In genomic region chr10:3835616-3836015, GRCm38 (mm10) we compare ENCODE assay signal across 10 mouse cellular contexts.
DNase-seq lines count a peak whose midpoint lies in the region; ATAC-seq and TF ChIP-seq lines count a peak whose summit lies in the region.
"Had no signal": no experiment of that assay in that cellular context is flagged by ENCODE, and none has a peak within 500 bp of the region (broad histone marks: within the 10 kb centered on the region; RNA-seq: fewer than 3 reads in every experiment).

No protein-coding gene starts in this region.

- no peaks in the 10 kb centered on the region for H3K4me1 ChIP-seq in embryonic facial prominence, embryonic 11.5 days (ENCODE audit: control insufficient read depth, insufficient read depth, low read length)
- H3K4me1 ChIP-seq in embryonic facial prominence, embryonic 10.5 days, result peaks cover 37% of the 10 kb centered on the region
- H3K4me1 ChIP-seq in forebrain, postnatal 0 days (ENCODE audit: insufficient read depth), result no peaks in the 10 kb centered on the region

- no peaks in the 10 kb centered on the region for H3K27me3 ChIP-seq in embryonic facial prominence, embryonic 11.5 days (ENCODE audit: control insufficient read depth, insufficient read depth, low read length)
- no peaks in the 10 kb centered on the region for H3K27me3 ChIP-seq in embryonic facial prominence, embryonic 10.5 days (replicated peaks; ENCODE audit: low read depth, poor library complexity, severe bottlenecking)
- no peaks in the 10 kb centered on the region for H3K27me3 ChIP-seq in forebrain, postnatal 0 days (ENCODE audit: insufficient read depth, low read length)
- H3K27me3 ChIP-seq: embryonic facial prominence, embryonic 12.5 days had no signal

- no peak overlapping the region for H3K9ac ChIP-seq in embryonic facial prominence, embryonic 11.5 days (replicated peaks; ENCODE audit: low read length)
- H3K9ac ChIP-seq in forebrain, postnatal 0 days, result no peak overlapping the region
- H3K9ac ChIP-seq: embryonic facial prominence, embryonic 12.5 days had no signal

- no peaks in the 10 kb centered on the region for H3K36me3 ChIP-seq in embryonic facial prominence, embryonic 11.5 days (replicated peaks; ENCODE audit: control insufficient read depth, insufficient read depth, low read depth, low read length)
- H3K36me3 ChIP-seq in embryonic facial prominence, embryonic 10.5 days (replicated peaks), result no peaks in the 10 kb centered on the region
- H3K36me3 ChIP-seq in forebrain, postnatal 0 days (ENCODE audit: insufficient read depth), result no peaks in the 10 kb centered on the region
- H3K36me3 ChIP-seq: embryonic facial prominence, embryonic 12.5 days had no signal

- no peak overlapping the region for H3K27ac ChIP-seq in embryonic facial prominence, embryonic 11.5 days (replicated peaks; ENCODE audit: low read depth, low read length)
- H3K27ac ChIP-seq in embryonic facial prominence, embryonic 10.5 days (replicated peaks), result no peak overlapping the region
- no peak overlapping the region for H3K27ac ChIP-seq in forebrain, postnatal 0 days (ENCODE audit: low read depth, low read length)
- H3K27ac ChIP-seq: embryonic facial prominence, embryonic 12.5 days; hindbrain, postnatal 0 days had no signal

- ATAC-seq in embryonic facial prominence, embryonic 11.5 days (replicated peaks; ENCODE audit: insufficient number of reproducible peaks, low FRiP score, low TSS enrichment, low read depth), result no peak
- no peak for ATAC-seq in forebrain, postnatal 0 days
- no peak for ATAC-seq in frontal cortex, adult (ENCODE audit: low TSS enrichment)
- ATAC-seq: hindbrain, postnatal 0 days had no signal

- H3K9me3 ChIP-seq in embryonic facial prominence, embryonic 11.5 days (replicated peaks; ENCODE audit: control insufficient read depth, low read length), result no peaks in the 10 kb centered on the region
- no peaks in the 10 kb centered on the region for H3K9me3 ChIP-seq in embryonic facial prominence, embryonic 10.5 days
- H3K9me3 ChIP-seq in forebrain, postnatal 0 days (ENCODE audit: low read length), result no peaks in the 10 kb centered on the region
- H3K9me3 ChIP-seq: embryonic facial prominence, embryonic 12.5 days had no signal

- no peak for TF ChIP-seq CTCF in forebrain, postnatal 0 days (IDR thresholded peaks at IDR 0.05; ENCODE audit: low read depth)

- 49% methylated on average over 10 of the region's 10 CpGs for WGBS in embryonic facial prominence, embryonic 11.5 days
- WGBS in embryonic facial prominence, embryonic 10.5 days, result 55% methylated on average over 10 of the region's 10 CpGs
- 91% methylated on average over 10 of the region's 10 CpGs for WGBS in forebrain, postnatal 0 days

- intact Hi-C loops in heart, postnatal 10 days (cut with DNase I), result no loop called here

- no peak overlapping the region for H3K4me2 ChIP-seq in embryonic facial prominence, embryonic 11.5 days (ENCODE audit: low read depth, low read length)
- no peak overlapping the region for H3K4me2 ChIP-seq in forebrain, postnatal 0 days (ENCODE audit: low read depth)
- H3K4me2 ChIP-seq: embryonic facial prominence, embryonic 12.5 days had no signal

- DNase-seq in embryonic facial prominence, embryonic 11.5 days (ENCODE audit: low spot score), result peak; percentile 25
- no peak for DNase-seq in embryonic facial prominence, embryonic 10.5 days (ENCODE audit: low spot score)
- peak; percentile 70 for DNase-seq in testis, postnatal 10 days (ENCODE audit: low spot score)
- no peak for DNase-seq in testis, postnatal 14 days (ENCODE audit: low spot score)
- DNase-seq in heart, postnatal 10 days, result peak; percentile 66 to 76
- no peak for DNase-seq in forebrain, postnatal 0 days
- no peak for DNase-seq in c-Kit-positive CD71-positive TER-119-positive erythroid progenitor cells, embryonic 14.5 days (ENCODE audit: low spot score)

- no peak overlapping the region for H3K4me3 ChIP-seq in embryonic facial prominence, embryonic 11.5 days (ENCODE audit: low read depth, low read length)
- H3K4me3 ChIP-seq in embryonic facial prominence, embryonic 10.5 days, result no peak overlapping the region
- no peak overlapping the region for H3K4me3 ChIP-seq in forebrain, postnatal 0 days (ENCODE audit: low read depth, low read length)
- H3K4me3 ChIP-seq: embryonic facial prominence, embryonic 12.5 days had no signal

Comparison
In these comparisons a context has a peak if more than half of its experiments do, and no peak if none do; other contexts are left out.
1. DNase-seq: peak in embryonic facial prominence, embryonic 11.5 days (single experiment), testis, postnatal 10 days (single experiment) and heart, postnatal 10 days (2 of 2); none in embryonic facial prominence, embryonic 10.5 days (single experiment), testis, postnatal 14 days (single experiment), forebrain, postnatal 0 days (single experiment) and c-Kit-positive CD71-positive TER-119-positive erythroid progenitor cells, embryonic 14.5 days (single experiment).